Mouse (Mus musculus): ENCODE data around the gene Olfr312. TPM values are rescaled to one million over a fixed set of nuclear protein-coding genes. Genes with fewer than 3 reads are reported as not detected.
"Not testable (repeated sequence)": the region's sequence is repeated elsewhere in the genome, so short reads cannot be mapped to it uniquely, and the experiment has no call there.

Gene Olfr312
- polyA plus RNA-seq (2011; ENCODE audit: insufficient read depth, insufficient read length, low read depth, missing spikeins) = not detected in 2 replicates

DNA sequence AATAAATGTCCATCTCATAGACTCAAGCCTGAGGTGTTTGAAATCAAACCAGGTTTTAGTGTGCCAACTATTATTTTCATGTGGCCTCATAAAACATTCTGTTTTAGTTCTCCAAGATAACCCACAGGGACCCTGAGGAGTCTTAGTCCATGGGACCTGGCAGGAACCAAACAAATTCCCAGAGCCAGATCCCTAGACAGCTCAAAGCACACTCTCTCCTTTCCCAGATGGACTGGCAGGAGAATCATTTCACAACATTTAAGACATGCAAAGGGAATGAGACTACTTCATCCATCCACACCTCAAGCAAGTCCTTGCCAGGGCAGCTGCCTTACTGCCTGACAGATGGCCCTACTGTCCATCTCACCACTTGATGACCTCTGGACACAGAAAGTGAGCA, at the start of gene Olfr312:
Gene Olfr312 (plus strand): TSS at position 301 of the 400 bp plus-strand sequence.
- H3K9ac ChIP-seq (ENCODE audit: low read depth, poor library complexity, severe bottlenecking); H3K4me1 ChIP-seq (ENCODE audit: control insufficient read depth, insufficient read depth, low read length); H3K27me3 ChIP-seq (ENCODE audit: control insufficient read depth, insufficient read depth, low read length, poor library complexity, severe bottlenecking); H3K27ac ChIP-seq (ENCODE audit: insufficient read depth, low read length); H3K4me3 ChIP-seq (ENCODE audit: low read depth, low read length); H3K9me3 ChIP-seq (replicated peaks; ENCODE audit: control insufficient read depth, insufficient read depth, low read length, poor library complexity, severe bottlenecking); H3K36me3 ChIP-seq (ENCODE audit: control insufficient read depth, insufficient read depth, low read length, poor library complexity, severe bottlenecking): not testable (repeated sequence)

DNA sequence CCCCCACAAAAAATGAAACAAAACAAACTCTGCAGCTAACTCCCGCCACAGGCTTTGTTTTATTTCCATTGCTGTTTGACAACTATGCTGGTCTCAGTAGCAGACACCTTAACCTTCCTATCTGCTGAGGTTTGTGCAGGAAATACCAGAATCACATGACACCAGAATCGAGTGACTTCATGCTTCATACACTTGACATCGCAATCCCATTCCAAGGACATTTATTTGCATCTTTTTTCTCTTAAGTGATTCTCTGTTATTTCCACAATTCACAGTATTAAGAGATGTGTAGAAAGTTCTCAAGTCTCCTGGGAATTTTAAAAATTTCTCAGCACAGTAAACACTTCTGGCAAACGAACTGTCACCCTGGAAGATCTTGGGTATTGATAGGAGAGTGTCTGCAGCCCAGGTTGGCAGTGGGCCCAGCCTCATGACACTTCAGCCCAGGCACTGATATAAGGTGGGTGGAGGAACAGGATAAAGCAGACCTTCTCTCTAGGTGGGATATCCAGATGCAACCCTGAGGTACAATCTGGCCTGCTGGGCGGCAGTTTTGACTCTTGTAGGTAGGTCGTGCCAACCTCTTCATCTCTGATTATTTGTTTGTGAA, 46.5 kb upstream of the Olfr312 start, which contains the start of gene Olfr314:
Gene Olfr314 (plus strand): TSS at position 473 of the 610 bp plus-strand sequence.
- Histone ChIP-seq H3K27ac (ENCODE audit: insufficient read depth, low read length) (no peak within 1 kb of the TSS), H3K9me3 (replicated peaks; ENCODE audit: control insufficient read depth, insufficient read depth, low read length, poor library complexity, severe bottlenecking) (no peaks in the 10 kb centered on the region), H3K9ac (ENCODE audit: low read depth, poor library complexity, severe bottlenecking) (no peak within 1 kb of the TSS), H3K4me1 (ENCODE audit: control insufficient read depth, insufficient read depth, low read length) (no peaks in the 10 kb centered on the region), H3K27me3 (ENCODE audit: control insufficient read depth, insufficient read depth, low read length, poor library complexity, severe bottlenecking) (no peaks in the 10 kb centered on the region), H3K36me3 (ENCODE audit: control insufficient read depth, insufficient read depth, low read length, poor library complexity, severe bottlenecking) (no peaks in the 10 kb centered on the region), H3K4me3 (ENCODE audit: low read depth, low read length) (no peak within 1 kb of the TSS)
- TF ChIP-seq CTCF (IDR thresholded peaks at IDR 0.05; ENCODE audit: low read depth, low read length) (no peak), POLR2A (IDR thresholded peaks at IDR 0.05; ENCODE audit: insufficient read depth, low read length) (no peak), EP300 (IDR thresholded peaks at IDR 0.05; ENCODE audit: insufficient read depth, low read depth, low read length) (no peak)

DNA sequence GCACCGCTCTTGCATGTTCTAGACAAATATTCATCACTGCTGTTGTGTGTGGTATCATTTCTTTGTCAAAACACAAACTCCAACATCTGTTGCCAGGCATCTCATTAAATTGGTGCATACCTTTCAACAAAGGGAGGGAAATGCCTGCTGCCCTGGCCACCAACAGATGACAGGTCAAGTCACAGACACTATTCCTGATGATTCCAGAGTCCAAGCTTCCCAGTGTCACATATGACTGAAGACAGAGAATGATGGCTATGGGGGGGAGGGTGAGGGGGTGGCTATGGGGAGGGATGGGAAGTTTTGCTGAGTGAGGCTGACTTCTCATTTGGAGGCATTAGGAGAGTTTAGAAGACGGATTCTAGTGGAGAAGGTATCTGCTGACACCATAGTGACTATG, 44.9 kb upstream of the Olfr312 start:
- TF ChIP-seq CTCF (IDR thresholded peaks at IDR 0.05; ENCODE audit: low read depth, low read length) = no peak
- no peak for TF ChIP-seq POLR2A (IDR thresholded peaks at IDR 0.05; ENCODE audit: insufficient read depth, low read length)
- TF ChIP-seq EP300 (IDR thresholded peaks at IDR 0.05; ENCODE audit: insufficient read depth, low read depth, low read length) = no peak
- no peaks in the 10 kb centered on the region for H3K9me3 ChIP-seq (replicated peaks; ENCODE audit: control insufficient read depth, insufficient read depth, low read length, poor library complexity, severe bottlenecking)
- no peaks in the 10 kb centered on the region for H3K36me3 ChIP-seq (ENCODE audit: control insufficient read depth, insufficient read depth, low read length, poor library complexity, severe bottlenecking)
- H3K4me3 ChIP-seq (ENCODE audit: low read depth, low read length) = no peak overlapping the region
- no peak overlapping the region for H3K27ac ChIP-seq (ENCODE audit: insufficient read depth, low read length)
- H3K27me3 ChIP-seq (ENCODE audit: control insufficient read depth, insufficient read depth, low read length, poor library complexity, severe bottlenecking) = no peaks in the 10 kb centered on the region
- no peak overlapping the region for H3K9ac ChIP-seq (ENCODE audit: low read depth, poor library complexity, severe bottlenecking)
- no peaks in the 10 kb centered on the region for H3K4me1 ChIP-seq (ENCODE audit: control insufficient read depth, insufficient read depth, low read length)

DNA sequence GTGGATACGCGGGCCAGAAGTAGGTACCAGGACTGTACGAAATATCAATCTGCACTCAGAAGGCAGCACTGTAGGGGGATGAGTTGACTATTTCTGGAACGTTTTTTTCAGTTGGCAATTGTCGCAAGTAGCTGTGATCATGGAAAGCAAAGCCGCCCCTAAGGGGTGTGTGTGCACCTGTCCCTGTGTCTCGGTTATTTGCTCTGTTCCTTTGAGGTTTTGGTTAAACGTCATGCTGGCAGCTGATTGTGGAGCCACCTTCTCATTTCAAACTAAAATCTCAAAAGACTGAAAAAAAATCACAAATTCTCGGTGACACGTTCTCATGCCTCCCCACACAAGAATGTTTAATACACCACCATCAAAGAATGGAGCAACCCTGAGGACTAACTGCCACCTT, 41.4 kb upstream of the Olfr312 start:
- H3K36me3 ChIP-seq (ENCODE audit: control insufficient read depth, insufficient read depth, low read length, poor library complexity, severe bottlenecking) = no peaks in the 10 kb centered on the region
- no peak overlapping the region for H3K27ac ChIP-seq (ENCODE audit: insufficient read depth, low read length)
- H3K9ac ChIP-seq (ENCODE audit: low read depth, poor library complexity, severe bottlenecking) = no peak overlapping the region
- no peaks in the 10 kb centered on the region for H3K9me3 ChIP-seq (replicated peaks; ENCODE audit: control insufficient read depth, insufficient read depth, low read length, poor library complexity, severe bottlenecking)
- TF ChIP-seq CTCF (IDR thresholded peaks at IDR 0.05; ENCODE audit: low read depth, low read length) = no peak
- TF ChIP-seq EP300 (IDR thresholded peaks at IDR 0.05; ENCODE audit: insufficient read depth, low read depth, low read length) = no peak
- no peak for TF ChIP-seq POLR2A (IDR thresholded peaks at IDR 0.05; ENCODE audit: insufficient read depth, low read length)
- H3K27me3 ChIP-seq (ENCODE audit: control insufficient read depth, insufficient read depth, low read length, poor library complexity, severe bottlenecking) = no peaks in the 10 kb centered on the region
- no peak overlapping the region for H3K4me3 ChIP-seq (ENCODE audit: low read depth, low read length)
- no peaks in the 10 kb centered on the region for H3K4me1 ChIP-seq (ENCODE audit: control insufficient read depth, insufficient read depth, low read length)

DNA sequence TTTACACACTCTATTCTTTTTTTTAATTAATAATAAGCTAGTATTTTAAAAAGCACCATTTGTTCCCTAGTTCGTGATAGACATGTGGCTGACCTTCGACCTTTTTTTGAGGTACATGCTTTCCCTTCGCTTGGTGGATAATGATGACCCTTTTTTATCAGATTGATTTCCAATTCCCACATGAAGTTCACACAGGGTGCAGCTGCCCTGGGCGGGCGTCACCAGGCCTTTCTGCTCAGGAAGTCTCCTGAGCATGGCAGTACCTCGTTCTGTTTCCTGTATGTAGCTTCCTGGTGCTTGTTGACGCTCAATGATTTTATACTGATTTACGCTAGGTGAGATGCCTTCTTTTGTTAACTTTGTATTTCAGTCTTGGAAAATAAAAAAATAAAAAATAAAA, 40.7 kb upstream of the Olfr312 start:
- H3K27me3 ChIP-seq (ENCODE audit: control insufficient read depth, insufficient read depth, low read length, poor library complexity, severe bottlenecking) = no peaks in the 10 kb centered on the region
- H3K36me3 ChIP-seq (ENCODE audit: control insufficient read depth, insufficient read depth, low read length, poor library complexity, severe bottlenecking) = no peaks in the 10 kb centered on the region
- no peaks in the 10 kb centered on the region for H3K9me3 ChIP-seq (replicated peaks; ENCODE audit: control insufficient read depth, insufficient read depth, low read length, poor library complexity, severe bottlenecking)
- no peaks in the 10 kb centered on the region for H3K4me1 ChIP-seq (ENCODE audit: control insufficient read depth, insufficient read depth, low read length)
- TF ChIP-seq POLR2A (IDR thresholded peaks at IDR 0.05; ENCODE audit: insufficient read depth, low read length) = no peak
- no peak for TF ChIP-seq CTCF (IDR thresholded peaks at IDR 0.05; ENCODE audit: low read depth, low read length)
- TF ChIP-seq EP300 (IDR thresholded peaks at IDR 0.05; ENCODE audit: insufficient read depth, low read depth, low read length) = no peak
- no peak overlapping the region for H3K27ac ChIP-seq (ENCODE audit: insufficient read depth, low read length)
- no peak overlapping the region for H3K4me3 ChIP-seq (ENCODE audit: low read depth, low read length)
- H3K9ac ChIP-seq (ENCODE audit: low read depth, poor library complexity, severe bottlenecking) = no peak overlapping the region

DNA sequence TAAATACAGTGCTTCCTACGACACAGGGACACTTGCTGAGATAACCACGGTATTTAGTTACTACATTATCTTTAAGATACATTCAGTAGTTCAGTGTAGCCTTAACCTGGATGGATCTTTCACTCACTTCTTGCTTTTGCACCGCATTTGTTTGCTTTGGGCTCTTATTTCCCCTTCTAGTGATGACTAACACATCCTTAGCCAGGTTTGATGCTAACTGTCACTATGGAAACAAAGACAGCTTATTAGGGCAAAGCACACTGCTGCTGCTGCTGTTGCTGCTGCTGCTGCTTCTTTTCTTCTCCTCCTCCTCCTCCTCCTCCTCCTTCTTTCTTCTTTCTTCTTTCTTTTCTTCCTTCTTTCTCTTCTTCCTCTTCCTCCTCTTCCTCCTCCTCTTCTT, 39.5 kb upstream of the Olfr312 start:
- Histone ChIP-seq H3K9me3 (replicated peaks; ENCODE audit: control insufficient read depth, insufficient read depth, low read length, poor library complexity, severe bottlenecking) (no peaks in the 10 kb centered on the region), H3K9ac (ENCODE audit: low read depth, poor library complexity, severe bottlenecking) (no peak overlapping the region), H3K4me1 (ENCODE audit: control insufficient read depth, insufficient read depth, low read length) (no peaks in the 10 kb centered on the region), H3K4me3 (ENCODE audit: low read depth, low read length) (no peak overlapping the region), H3K36me3 (ENCODE audit: control insufficient read depth, insufficient read depth, low read length, poor library complexity, severe bottlenecking) (no peaks in the 10 kb centered on the region), H3K27ac (ENCODE audit: insufficient read depth, low read length) (no peak overlapping the region), H3K27me3 (ENCODE audit: control insufficient read depth, insufficient read depth, low read length, poor library complexity, severe bottlenecking) (no peaks in the 10 kb centered on the region)
- TF ChIP-seq EP300 (IDR thresholded peaks at IDR 0.05; ENCODE audit: insufficient read depth, low read depth, low read length) (no peak), CTCF (IDR thresholded peaks at IDR 0.05; ENCODE audit: low read depth, low read length) (no peak), POLR2A (IDR thresholded peaks at IDR 0.05; ENCODE audit: insufficient read depth, low read length) (no peak)
